Mouse (Mus musculus): ENCODE data around the gene Ldhc. TPM values are rescaled to one million over a fixed set of nuclear protein-coding genes. Genes with fewer than 3 reads are reported as not detected.
A peak's percentile ranks its signal among the peaks of the same experiment; 100 is the strongest.

Ldhc gene
- total RNA-seq, 2 experiments from 2014 or later, result not detected

DNA sequence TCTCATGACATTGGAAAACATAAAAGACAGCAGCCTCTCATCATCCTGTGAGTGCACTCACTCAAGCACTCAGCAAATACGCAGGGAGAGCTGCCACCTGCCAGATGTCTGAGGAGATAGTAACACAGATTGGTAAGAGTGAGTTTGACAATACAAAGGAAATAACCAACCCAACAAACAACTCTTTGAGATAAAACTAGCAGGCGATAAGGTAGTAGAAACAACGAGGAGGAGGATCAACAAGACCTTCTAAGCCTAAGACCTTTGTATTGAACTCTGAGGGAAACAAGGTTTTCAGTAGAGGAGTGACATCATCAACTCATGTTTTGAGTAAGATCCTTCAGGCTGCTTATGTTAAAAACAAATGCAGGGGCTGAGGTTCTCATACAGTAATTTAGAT lies 38.3 kb downstream of the Ldhc start:
- DNase-seq (ENCODE audit: low spot score in 2 of 2), result no peak

DNA sequence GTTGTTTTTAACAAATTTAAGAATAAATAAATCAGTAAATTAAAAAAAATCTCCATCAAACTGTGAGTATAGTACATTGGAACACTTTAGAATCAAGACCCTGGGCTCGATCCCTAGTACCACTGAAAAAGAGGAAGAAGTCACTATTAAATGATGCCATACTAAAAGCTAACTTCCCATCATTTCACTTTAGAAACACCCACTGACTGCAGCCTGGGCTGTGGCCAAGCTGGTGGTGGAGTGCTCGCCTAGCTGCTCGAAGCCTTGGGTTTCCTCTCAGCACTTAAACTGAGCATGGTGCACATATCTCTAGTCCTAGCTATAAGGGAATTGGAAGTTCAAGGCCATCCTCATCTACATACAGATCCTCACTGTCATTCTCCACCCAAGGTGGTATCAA lies 50.2 kb downstream of the Ldhc start:
- DNase-seq (ENCODE audit: low spot score in 2 of 2), result no peak

DNA sequence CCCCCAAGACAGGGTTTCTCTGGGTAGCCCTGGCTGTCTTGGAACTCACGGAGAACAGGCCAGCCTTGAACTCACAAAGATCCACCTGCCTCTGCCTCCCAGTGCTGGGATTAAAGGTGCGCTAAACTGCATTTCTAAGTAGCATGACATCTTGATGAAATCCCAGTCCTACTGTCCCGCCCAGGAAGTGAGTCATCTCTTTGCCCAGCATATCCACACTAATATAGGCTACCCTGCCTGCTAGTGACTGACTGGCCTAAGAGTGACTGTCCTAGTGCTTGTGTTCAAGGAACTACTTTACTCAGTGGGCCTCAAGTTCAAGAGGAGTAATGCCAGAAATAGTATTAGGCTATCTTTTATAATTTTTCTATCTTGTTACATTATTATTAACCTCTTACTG lies 55.4 kb downstream of the Ldhc start:
- no peak for DNase-seq (ENCODE audit: low spot score in 2 of 2)

DNA sequence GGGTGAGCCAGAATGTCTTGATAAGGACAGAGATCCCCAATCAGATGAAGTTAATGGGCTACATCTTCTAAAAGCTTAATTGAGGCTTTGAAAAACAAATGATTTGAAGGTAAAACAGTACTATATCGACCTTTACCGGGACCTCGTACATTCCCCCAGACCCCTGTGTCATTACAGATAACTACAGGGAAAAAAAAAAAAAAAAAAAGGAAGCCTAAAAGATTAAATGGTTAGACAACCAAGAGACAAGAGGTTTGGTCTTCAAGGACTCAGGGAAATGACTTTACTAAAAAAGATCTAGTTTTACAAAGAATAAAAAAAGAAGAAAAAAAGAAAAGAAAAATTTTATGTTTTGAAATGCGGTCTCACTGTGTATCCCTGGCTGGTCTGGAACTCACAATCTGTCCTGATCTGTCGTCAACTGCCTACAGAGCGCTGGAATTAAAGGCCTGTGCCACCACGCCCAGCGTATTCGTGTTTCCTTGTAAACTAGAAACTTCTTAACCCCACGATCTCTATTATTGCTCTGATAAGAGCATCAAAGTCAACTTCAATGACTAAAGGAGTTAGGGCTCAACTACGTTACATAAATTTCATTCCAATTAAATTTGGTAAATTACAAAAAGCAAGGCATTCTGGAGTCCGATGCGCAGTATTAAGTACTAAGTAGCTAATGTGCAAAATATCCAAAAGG lies 57.8 kb downstream of the Ldhc start:
- DNase-seq (ENCODE audit: low spot score in 2 of 2), result no peak

DNA sequence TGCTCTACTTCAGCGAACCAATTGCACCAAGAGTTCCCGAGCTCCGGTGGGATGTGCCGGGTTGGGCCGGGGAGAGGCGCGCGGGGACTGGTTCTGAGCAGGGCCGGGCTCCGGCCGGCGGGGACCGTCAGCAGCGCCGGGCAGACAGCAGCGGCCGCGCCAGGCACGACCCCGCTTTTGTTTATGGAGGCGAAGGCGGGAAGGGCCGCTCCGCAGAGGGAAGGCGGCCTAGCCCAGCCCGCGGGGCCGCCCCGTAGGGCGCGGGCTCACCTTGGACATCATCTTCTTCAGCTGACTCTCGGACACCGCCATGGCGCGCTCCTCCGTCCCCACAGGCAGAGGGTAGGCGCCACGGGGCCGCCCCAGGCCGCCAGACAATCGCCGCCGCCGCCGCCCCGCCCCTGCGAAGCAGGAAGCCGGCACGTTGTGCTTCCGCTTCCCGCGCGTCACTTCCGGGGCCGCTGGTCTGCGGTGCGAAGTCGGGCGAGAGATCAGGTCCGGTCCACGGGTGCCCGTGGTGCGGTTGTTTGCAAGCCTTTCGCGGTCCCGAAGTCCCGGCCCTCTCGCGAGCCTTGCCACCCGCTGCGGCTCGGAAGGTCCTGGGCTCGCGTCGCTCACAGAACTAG lies 58.7 kb downstream of the Ldhc start, which contains the start of gene Tsg101:
Tsg101 (minus strand) TSS at position 419 of the 626 bp plus-strand sequence.
- DNase-seq (ENCODE audit: low spot score in 2 of 2), result peak; percentile 85 to 94

DNA sequence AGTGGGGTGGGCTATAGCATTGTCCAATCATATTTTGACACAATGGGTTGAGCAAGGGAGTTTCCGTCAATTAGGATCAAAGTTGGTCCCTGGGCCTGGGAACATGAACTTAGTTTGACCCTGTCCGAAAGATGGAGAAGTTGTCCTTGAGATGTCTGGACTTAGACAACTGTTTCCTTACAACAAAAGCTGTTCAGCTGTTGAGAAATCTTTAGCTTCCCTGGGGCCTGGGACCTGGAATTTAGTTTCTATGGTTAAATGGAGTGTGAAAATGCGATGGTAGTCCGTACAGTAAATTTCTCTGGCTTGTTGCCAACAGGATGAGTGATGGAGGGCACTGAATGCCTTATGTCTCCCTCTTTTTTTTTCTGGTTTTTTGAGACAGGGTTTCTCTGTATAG lies 61.1 kb downstream of the Ldhc start:
- no peak for DNase-seq (ENCODE audit: low spot score in 2 of 2)

Other genes with a start within 250 kb of the Ldhc start
- 10 to 100 TPM in 1 of 2 experiments, 1 to 10 TPM in 1; 8.7 to 10.6 TPM for gene Sergef, start 221.4 kb upstream of the Ldhc start, total RNA-seq (2021)
- gene Tph1, start 188.7 kb upstream of the Ldhc start, total RNA-seq (2021), result under 1 TPM; 0.21 to 0.49 TPM
- 10 to 100 TPM; 10.3 to 10.9 TPM for gene Saal1, start 150.5 kb upstream of the Ldhc start, total RNA-seq (2021)
- under 1 TPM; 0.31 to 0.59 TPM for gene Saa3, start 145.5 kb upstream of the Ldhc start, total RNA-seq (2021)
- under 1 TPM in 1 of 2 experiments, not detected in 1; 0.16 TPM for gene Saa4, start 128.6 kb upstream of the Ldhc start, total RNA-seq (2021)
- gene Saa1, start 118.2 kb upstream of the Ldhc start, total RNA-seq (2021), result not detected
- gene Saa2, start 109.4 kb upstream of the Ldhc start, total RNA-seq (2021), result not detected
- gene Hps5, start 65.1 kb upstream of the Ldhc start, total RNA-seq (2021), result 10 to 100 TPM; 14.8 to 18.4 TPM
- gene Gtf2h1, start 65.1 kb upstream of the Ldhc start, total RNA-seq (2021), result 10 to 100 TPM; 31.0 to 40.2 TPM
- 1,000 to 10,000 TPM; 1,563 to 1,575 TPM for gene Ldha, start 19.7 kb upstream of the Ldhc start, total RNA-seq (2021)
- 10 to 100 TPM; 67.3 to 72.0 TPM for gene Tsg101, start 58.8 kb downstream of the Ldhc start, total RNA-seq (2021)
- 10 to 100 TPM; 11.3 to 13.0 TPM for gene Uevld, start 97.3 kb downstream of the Ldhc start, total RNA-seq (2021)
- gene Gm9999, start 122.4 kb downstream of the Ldhc start, total RNA-seq (2021), result not detected
- gene Spty2d1, start 147.2 kb downstream of the Ldhc start, total RNA-seq (2021), result 10 to 100 TPM; 18.2 to 20.7 TPM
- gene Tmem86a, start 189.4 kb downstream of the Ldhc start, total RNA-seq (2021), result 1 to 10 TPM; 9.4 to 9.5 TPM